Mouse (Mus musculus) urinary bladder, adult 18-20 months (tissue): ENCODE results near the gene Acvr2b.

Experiments
- DNase-seq, 2 experiments: peaks; one replicate each; pipeline ENCODE4 v3.0.0; 2022; ENCODE audit warnings: low spot score in 2 of 2, mixed read lengths in 2 of 2

Acvr2b gene

DNA sequence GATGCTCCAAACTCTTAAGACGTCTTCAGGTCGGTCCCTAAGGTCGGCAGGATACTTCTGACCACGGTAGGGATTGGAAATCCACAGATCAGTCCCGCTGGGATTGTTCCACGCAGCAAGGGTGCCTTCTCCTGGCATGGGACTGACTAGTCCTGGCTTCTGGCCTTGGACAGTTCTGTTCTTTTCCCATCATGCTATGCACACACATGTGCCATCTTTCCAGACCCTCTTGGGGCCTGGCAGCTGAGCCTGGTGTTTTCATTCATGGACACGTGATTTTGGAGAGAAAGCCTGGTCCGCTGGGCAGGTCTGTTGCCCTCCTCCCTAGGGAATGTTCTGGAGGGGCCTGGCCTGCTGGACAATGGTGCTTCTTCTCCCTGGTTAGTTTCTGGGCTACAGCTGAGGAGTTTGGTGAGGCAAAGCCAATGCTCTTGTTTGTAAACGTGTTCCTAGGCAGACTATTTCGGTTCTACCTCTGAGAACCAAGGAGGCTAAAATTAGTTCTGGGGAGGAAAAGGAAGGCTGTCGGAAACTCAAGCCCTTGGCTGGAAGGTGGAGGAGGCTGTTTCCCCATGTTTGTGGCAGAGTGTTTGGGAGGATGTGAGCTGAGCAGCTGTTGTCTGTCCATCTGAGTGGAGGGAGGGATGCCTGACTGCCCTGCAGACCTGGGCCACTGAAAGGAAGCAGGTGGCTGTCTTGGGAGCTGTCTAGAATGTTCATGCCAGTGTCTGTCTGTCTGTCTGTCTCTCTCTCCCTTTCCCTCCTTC lies 7.2 kb downstream of the Acvr2b start:
- DNase-seq, result no peak

DNA sequence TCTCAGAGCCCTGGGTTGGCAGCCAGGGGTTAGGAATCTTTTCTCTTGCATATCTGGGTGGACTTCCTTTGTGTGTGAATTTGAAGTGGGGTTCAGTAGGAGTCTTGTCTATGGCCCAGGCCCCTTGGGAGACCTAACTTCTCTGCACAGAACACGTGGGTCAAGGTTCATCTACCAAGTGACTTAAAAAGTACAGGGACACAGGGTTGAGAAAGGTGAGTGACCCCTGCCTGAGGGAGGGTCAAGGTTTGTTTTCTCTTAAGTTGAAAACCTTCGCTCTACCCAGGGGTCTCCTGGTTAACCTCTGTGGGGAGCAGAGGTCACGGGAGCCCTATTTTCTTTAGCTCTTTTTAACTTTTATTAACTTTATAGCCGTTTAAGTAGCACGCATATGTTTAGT lies 7.9 kb downstream of the Acvr2b start:
- no peak for DNase-seq

DNA sequence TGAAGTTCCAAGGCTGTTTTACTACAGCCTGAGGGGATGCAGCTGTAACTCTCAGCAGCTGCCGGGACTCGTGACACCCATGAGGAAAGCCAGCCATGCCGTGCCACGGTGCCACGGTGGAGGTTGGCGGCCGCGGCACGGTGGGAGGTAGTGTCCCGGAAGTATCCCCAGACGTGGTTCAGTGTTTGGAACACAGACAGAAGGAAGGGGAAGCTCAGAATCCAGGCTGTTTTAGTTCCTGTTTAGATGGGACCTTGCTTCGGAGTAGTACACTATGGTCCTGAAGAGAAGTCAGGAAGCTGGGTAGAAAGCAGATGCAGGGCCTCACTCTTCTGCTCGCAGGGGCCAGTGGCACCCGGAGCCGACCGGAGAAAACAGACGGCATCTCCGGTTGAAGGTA lies 16.1 kb downstream of the Acvr2b start:
- no peak for DNase-seq

DNA sequence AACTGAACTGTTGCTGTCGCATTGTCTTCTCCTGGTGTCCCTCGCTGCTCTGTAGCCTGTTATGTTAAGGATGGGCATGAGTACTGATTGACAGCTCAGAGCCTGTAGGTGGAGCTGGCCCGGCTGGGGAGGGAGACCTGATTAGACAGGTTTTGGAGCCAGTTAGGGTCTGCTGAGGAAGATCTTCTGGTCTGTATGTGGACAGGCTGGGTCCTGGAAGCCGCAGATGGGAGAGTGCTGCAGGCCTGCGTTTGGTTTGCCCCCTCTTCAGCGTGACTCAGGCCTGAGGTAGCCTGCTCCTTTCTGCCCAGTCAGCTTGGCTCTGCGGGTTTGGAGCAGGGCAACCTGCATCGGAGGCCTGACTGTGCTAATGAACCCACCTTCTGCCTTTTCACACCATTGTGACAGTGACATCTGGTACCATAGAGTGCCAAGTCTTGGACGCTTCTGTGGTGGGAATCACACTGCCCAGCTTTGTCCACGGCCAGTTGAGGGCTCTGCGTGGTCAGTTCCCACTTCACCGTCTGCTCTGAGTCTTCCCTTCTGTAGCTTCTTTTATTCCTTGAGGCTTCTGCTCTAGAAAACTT lies 18.0 kb downstream of the Acvr2b start:
- no peak for DNase-seq

DNA sequence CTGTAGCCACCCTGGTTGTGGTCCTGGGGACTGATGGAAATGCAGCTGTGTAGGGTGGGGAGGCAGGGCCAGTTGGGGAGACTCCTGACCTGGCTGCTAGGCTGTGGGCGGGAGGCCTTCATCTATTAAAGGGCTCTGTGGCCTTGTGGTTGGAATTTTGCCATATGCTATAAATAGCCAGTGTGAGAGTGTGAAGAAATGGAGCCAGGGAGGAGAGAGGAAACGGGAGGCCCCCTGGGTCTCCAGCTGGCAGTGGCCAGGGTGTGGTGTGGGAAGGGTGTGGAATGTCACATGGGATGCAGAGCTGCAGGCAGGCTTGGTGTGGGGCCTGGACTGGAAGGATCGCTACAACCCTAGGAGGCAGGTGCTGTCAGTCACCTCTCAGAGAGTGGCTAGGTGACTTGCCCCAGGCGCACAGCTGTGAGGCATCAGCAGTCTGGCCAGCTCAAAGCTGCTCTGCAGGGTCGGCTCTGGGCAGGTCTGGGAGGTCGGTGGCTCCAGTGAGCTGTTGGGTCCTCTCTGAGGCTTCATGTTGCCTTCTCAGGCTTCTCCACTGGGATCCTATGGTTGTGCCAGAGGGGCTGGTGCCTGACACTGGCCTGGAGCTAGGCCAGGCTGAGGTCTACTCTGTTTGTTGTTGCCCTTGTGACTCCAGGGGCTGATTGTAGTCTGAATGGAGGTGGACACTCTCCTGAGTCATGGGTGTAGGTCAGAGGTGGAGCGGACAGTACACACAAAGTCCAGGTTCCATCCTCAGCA lies 23.5 kb downstream of the Acvr2b start:
- no peak for DNase-seq

DNA sequence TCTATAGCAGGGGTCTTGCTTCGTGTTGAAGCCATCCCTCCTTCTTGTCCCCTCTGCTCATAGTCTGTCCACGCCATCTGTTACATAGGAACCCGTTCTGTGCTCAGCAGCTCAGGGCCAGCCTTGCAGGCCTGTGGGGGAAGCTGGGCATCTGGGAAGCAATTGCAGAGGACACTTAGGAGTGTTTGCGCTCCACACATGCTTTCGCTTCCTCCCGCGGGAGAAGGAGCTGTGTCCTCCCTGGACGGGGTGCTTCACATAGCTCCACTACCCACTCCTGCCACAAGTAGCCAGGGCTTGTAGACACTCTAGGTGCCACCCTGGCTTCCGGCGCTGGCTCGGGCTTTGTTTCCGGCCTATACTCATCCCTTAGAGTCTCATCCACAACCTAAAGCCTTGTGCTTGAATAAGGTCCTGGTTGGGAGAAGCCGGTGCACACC lies 24.1 kb downstream of the Acvr2b start:
- DNase-seq, result no peak

DNA sequence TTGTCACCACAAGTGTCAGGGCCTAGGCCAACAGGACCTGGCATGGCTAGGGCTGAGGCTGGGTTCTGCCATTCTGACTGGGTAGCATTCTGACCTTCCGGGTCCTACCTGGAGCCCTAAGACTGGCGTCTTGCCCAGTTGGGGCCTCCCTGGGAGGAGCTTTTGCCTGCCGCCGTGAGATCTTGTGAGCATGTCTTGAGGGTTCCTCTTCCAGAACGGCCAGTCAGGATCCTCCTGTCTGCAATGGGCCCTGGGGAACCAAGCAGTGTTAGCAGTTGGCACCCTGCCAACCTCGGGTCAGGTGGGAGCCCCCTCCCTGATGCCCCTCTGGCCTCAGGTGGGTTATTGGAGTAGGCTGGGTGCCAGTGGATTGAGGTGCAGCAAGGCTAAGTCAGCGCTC lies 24.6 kb downstream of the Acvr2b start:
- no peak for DNase-seq

DNA sequence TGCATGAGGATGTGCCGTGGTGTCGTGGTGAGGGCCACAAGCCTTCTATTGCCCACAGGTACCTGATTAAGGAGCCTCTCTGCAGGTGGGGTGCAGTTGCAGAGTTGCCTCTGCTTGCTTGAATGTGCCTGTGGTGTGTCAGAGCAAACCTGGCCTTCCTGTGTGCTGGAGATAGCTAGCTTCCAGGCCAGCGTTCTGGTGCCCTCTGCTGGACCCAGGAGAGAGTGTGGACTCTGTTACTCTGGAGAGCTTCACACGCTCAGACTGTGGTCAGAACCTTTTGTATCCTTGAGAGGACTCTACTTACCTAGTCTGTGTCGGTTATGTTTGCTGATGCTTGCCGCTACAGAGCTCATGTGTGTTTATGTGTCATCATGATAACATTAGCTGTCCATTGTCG lies 28.4 kb downstream of the Acvr2b start:
- peak; percentile 62 to 73 for DNase-seq

DNA sequence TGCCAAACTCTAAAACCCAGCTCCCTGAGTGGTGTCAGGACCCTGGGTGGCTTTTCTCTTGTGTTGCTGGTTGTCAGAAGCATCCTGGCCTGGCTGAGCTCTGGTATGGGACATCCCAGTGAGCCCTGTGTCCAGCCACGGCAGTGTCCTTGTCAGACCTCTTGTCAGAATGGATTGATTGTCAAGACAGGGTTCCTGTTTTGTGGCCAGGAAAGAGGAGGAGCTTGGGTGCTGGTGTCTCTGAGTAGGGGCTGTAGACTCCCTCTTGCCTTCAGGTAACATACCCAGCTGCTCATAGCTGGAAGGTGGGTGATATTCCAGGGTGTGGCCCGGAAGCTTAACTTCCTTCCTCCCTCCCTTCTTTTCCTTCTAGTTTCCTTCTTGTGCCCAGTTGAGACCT lies 33.9 kb downstream of the Acvr2b start:
- no peak for DNase-seq

DNA sequence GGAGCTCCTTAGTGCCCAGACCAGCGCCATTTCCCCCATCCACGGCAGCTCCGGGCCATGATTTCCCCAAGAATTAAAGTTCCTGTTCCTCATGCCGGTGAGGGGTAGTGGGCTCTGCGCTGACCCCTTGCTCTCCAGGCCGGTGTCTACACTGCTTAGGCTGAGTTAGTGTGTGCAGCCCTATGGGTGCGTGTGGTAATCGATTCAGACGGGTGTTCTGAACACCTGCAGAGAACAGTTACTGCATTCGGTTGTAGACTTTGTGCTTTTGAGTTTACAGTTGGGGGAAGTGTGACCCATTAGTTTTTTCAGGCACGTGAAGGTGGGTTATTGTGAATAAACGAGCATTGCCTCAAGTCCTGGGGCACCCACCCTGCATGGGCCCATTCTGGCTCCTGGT lies 36.1 kb downstream of the Acvr2b start:
- no peak for DNase-seq

DNA sequence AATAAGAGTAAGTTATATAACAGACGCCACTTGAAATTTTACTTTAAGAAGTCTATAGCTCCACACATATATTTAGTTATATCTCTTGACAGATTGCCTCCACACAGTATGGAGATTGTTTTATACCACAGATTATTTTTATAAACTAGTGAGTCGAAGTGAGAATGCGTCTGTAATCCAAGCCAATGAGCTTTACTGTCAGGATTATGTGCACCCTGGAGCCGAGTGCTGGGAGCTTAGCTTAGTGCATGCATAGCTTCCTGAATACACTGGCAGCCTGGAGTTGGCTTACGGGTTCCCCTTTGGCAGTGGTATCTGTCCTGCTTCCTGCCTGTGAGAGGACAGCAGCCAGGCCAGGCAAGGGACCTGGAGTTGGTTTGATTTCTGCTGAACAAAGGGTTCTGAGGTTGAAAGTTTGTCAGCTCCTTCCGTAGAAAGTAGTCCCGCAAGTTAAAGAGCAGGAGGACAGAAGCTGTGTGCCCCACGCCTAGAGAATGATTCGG lies 36.6 kb downstream of the Acvr2b start:
- DNase-seq, result no peak

DNA sequence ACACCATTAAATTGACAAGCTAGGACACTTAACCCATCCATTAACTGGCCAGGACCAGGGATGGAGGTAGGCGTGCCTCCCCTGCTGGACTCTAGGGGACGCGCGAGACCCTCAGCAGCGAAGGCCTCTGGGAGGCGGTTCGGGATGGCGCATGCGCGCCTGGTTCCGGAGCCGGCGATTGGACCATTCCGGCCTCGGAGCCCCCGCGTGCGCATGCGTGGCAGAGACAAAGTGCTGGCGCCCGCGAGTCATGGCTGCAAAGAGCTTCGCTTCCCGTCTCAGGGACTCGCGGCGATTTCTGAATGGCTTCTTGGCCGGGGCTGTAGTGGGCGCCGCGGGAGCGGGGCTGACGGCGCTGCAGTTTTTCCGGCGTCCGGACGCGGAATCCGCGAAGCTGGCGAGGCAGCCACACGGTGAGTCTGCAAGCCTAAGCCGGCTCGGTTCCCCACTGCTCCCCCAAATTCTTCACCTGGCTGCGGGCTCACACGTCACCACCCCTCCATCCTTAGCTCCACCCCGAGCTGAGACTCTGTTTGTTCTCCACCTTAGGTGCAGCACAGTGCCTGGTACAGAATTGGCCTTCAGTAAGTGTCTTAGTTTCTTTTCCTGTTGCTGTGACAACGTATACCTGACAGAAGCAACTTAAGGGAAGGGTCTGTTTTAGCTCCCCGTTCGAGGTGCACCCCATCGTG lies 43.0 kb downstream of the Acvr2b start, which contains the start of gene Exog:
Gene Exog, plus strand, starts transcription at position 206 of the 692 bp plus-strand sequence.
- DNase-seq, result peak; percentile 93 to 94

DNA sequence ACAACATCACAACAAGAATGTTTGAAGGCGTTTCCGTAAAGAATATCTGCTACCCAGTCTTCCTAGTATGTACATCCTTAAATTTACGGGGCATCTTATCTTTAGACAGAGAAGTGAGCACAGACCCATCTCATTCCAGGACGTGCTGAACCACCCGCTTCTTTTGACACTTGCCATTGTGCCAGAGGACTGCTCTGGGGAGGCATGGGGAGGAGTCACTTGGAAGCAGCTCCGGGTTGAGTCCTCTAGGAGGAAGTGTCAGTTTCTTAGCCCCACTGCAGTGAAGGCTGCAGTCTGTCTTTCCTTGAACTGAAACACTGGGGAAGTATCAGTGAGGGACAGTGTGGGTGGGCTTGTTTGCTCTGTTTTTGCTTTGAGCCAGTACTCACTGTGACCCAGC lies 43.8 kb downstream of the Acvr2b start:
- no peak for DNase-seq

DNA sequence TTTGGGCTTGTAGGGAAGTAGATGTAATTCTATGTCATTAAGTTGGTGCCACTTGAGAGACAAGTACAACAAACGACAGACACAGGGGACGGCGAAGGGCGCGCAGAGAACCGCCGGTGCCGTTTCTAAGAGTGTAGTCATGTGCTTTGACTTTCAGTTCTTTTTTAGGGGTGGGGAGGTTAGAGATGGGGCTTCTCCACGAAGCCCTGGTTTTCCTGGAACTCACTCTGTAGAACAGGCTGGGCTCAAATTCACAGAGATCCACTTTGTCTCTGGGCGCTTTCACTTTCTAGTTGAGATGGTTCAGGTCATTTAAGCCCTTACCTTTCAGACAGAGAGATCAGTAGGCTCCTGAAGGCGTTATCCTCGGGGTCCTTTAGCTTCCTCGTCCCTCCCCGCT lies 54.0 kb downstream of the Acvr2b start:
- no peak for DNase-seq

DNA sequence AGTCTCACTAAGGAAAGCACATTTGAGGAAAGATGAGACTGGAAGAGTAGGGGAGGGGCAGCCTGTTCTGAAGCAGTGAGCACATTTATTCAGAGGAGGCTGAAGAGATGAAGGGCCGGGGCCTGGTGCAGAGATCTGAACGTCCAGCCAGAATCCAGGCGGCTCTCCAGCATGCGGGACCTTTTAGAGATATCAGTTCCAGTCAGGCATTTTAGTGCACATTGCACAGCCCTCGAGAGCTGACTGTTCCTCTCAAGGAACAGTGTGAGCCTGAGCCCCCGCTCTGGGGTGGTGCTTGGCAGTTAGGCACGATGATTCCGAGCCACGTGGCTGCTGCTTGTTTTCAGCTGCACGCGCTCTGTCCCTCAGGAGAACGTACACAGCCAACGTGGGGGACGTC lies 55.2 kb downstream of the Acvr2b start:
- no peak for DNase-seq

DNA sequence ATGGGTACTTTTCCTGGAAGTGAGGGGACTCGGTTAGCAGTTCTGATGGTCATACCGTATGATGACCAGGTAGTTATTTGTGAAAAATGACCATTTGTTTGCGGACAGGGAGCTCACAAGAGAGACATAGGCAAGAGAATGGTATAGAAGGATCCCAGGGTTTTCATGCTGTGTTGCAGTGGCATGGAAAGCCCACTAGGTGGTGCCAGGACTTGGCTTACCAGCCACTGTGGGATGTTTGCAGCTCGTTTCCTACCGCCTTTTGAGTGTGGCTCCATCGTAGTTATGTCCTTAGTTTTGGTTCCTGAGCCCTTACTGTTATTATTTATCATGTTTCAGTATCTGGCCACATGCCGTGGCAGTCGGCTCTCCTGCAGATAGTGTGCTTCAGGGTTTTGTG lies 58.5 kb downstream of the Acvr2b start:
- DNase-seq, result peak; percentile 18 to 34

DNA sequence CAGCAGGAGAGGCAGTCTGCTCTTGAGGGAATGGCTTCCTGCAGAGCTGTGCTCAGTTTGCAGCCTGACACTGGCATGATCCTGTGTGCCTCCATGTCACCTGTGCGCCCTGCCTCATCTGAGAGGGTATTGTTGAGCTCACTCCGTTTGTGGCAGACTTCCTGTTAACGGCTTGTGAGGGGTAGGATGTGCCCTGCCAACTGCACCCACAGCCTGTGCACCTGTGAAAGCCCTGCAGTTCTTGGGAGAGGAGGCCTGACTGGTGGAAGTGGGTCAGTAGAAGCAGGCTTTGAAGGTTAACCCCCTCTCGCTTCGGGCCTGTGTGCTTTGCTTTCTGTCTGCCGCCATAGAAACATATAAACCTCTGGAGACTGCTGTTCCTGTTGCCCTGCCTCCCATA lies 63.1 kb downstream of the Acvr2b start:
- no peak for DNase-seq

DNA sequence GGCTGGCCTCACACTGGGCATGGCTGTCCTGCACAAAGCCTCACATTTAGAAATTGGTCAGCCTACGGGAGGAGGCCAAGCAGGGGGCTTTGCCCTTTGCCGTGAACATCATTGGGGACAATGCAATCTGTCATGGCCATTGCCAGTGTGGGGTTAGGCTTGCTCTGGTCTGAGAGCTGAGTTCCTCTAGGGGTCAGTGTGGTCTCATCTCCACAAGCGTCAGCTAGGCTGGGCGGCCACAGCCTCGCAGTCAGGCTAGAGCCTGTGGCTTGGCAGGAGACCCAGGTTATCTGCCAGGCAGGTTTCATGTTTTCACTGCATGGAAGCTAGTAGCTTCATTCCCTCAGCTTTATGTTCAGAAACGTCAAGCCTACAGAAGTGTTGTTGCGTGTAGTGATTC lies 63.7 kb downstream of the Acvr2b start:
- DNase-seq, result no peak

DNA sequence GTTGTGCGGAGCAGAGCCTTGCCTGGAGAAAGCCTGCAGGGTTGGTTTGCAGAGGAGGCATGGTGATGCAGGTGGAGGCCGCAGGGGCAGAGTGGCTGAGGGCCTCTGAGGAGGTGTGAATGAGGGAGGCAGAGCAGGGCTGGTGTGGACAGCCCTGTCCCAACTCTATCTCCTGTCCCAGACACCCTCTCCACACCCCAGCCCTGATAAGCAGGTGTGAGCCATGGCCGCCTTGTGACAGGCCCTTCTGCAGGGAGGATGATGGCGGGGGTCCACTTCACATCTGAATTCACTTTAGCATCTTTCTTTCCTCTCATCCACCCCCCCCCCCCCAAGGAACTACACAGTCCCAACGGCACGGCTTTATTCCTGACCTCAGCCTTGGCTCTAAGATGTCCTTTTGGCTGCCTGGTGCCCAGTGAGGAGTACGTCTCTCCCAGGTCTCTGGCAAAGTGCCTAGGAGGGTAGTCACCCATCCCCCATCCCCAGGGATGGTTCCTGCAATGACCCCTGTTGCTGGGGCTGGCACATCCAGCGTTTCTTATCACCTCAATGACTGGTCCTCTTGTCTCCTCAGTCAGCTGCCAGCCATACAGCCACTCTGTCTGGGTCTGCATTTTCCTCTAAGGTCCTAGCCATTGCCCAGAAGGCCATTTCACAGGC lies 67.9 kb downstream of the Acvr2b start:
- no peak for DNase-seq

DNA sequence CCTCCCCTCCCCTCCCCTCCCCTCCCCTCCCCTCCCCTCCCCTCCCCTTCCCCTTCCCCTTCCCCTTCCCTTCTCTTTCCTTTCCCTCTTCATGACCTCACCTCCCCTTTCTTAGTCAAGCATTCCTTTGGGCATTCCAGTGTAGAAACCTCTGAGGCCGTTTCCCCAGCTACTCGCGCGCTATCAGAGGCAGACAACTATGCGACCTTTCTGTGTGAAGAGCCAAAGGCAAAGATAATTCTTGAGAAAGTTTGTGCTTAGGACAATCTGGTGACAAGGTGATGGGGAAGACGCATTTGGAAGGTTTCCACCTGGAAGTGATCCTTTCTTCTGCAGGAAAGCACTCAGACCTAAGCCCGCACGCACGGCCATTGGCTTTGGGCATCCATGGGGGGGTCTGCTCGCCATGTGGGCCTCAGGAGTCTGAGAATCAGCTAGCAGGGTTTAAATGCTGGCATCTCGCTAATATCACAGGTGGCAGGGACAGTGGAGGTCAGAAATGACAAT lies 70.5 kb downstream of the Acvr2b start:
- no peak for DNase-seq

DNA sequence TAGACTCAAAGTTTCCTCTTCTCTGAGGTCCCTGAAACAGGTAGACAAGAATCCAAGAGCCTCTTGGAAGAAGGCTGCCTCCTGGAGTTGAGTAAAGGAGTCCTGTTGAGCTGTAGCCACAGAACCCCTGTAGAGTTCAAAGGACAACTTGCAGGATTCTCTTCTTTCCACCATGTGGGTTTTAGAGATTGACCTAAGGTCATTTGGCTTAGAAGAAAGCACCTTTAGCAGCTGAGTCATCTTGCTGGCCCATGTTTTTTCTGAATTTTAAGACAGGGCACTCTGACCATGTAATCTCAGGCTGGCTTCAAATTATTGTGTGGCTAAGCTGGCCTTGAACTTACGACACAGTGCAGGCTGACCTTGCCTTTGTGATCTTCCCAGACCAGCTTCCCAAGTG lies 71.1 kb downstream of the Acvr2b start:
- no peak for DNase-seq
